Mouse (Mus musculus): ENCODE results near the gene Tmem240.
A peak's percentile ranks its signal among the peaks of the same experiment; 100 is the strongest.
"Not testable (repeated sequence)": the region's sequence is repeated elsewhere in the genome, so short reads cannot be mapped to it uniquely, and the experiment has no call there.

Gene Tmem240

DNA sequence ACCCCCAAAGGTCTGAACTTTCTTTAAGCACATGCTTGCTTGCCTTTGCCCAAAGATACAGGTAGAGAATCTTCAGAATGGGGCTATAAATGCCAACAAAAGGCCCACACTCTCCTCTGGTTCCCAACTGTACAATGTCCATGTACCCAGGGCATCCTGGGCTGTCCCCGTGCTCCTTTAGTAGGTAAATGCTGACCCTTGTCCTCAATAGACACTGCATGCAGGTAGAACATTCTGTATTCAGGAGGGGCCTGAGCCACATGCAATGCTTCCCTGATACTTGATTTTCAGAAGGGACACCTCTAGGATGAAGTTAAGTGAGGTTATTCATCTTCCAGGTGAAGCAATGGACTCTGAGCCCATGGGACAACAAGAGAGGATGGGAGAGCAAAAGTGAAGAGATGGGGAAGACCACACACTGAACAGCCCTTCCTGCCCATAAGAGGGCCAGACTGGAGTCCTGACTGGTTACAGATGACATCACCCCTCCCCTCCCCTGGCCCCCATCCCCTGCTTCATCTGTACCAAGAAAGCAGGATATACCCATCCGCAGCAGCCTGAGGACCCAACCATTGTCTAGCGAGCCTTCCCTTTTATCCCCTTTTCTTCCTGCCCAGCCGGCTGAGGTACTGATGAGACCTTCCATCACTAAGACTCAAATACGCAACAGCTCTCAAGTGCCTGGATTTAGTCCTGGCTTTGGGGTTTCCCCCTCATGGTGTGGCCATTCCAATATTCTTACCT lies 38.9 kb downstream of the Tmem240 start:
- no peak for DNase-seq

DNA sequence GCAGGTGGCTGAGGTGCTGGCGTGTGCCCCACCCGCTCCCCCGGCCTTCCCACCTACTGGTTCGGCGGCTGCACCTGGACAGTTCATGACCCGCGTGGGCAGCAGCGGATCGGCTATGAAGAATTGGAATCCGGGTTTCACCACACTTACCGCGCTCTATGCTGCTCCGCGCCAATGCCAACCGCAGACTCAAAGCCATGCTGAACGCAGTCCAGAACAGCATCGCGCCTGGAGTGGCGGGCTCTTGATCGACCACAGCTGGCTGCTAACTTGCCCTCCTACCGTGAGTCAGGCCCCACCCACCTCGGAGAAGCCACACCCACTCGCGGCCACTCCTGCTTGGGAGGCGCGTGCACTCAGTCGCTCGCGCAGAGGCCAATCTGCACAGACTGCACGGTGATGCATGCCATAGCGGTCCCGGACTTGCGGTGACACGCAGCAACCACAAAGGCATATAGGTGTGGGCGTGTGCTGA lies 39.7 kb downstream of the Tmem240 start, which contains the start of gene Vwa1:
TSS of gene Vwa1 (minus strand) at position 419 of the 475 bp plus-strand sequence.
- peak; percentile 87 for DNase-seq

DNA sequence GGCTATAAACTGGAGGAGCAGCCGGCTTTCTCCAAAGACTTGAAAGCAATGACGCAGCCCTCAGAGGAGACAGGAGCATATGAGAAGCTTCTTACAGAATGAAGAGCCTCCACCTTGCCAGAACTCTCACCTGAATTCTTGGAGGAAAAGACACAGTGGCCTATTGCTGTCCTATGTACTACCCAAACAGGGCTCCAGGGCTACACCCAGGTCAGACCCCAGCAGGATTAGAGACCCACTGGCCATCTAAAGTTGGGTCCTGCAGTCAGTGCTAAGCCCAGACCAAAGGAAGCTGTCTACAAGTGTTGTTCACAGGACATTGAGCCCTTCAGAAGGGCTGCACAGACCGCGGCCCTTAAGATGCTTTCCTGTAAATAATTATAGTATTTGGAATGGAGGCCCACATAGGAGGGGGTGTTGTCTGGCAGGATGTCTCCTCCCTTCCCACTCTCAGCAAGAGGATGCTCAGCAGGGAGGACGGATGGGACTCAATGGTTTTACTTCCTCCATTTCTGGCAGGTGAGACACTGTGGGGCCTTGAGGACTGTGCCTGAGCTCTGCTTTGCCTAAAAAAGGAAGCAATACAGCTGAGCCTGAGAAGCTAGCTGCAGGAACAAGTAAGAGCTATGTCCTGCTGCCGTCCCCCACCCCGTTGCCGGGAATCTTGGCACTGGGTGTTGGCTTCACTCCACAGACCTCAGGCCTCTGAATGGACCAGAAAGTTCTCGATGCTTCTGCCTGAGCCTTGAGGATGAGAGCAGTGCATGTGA lies 40.6 kb downstream of the Tmem240 start:
- DNase-seq: no peak

DNA sequence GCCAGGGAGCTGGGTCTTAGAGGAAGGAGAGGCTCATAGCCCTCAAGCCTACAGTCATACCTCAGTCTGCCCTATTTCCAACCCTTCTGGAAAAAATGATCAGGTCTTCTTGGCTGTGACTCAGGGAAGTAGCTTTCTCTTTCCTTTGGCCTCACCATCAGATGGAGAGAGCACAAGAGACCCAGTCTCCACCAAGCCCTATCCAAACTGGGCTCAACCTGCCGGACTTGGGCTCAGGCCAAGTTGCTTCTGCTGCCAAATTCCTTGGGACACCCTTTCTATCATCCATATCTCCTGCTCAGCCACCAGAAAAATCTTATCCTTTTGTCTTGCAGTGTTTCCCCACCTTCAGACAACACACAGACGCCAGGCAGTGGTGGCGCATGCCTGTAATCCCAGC lies 41.3 kb downstream of the Tmem240 start:
- no peak for DNase-seq

DNA sequence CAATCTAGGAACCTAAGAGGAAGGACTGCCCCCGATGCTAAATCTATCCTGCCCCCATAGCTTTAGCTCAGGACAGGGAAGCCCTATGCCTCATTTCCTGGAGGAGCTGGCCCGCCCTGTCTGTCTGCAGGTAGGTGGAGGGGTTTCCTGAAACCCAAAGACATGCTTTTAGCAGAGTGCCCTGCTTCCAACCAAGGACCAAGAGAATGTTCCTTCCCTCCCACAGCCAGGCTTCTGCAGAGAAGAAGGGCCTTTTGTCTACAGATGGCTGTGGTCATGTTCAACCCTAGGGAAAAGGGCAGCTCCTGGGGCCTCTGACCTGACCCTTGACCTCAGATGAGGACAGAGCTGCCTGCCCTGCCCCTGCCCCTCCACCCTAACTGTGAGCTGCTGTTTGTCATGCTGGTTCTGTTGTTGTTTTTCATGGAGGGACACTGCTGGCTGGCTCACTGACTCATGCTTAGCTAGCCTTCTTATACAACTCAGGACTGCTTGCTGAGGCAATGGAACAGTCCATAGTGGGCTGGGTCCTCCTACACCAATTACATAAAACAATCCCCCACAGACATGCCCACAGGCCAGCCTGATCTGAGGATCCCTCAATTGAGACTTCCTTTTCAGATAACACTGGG lies 42.2 kb downstream of the Tmem240 start:
- no peak for DNase-seq

DNA sequence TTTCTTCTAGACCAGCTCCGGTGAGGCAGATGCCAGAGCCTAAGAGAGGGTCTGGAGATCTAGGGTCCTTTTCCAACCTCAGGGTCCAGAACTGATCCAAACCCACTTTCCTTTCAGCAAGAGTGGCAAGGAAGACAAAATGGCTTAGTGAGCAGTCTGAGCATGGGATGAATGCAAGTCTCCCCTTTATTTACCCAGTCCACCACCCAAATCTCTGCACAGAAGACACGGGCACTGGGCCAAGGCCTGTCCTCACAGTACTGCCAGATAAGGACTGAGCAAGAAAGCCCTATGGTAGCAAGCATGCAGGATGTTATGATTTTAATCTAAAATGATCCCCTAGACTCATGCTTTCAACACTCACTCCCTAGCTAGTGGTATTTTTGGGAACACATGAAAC lies 43.2 kb downstream of the Tmem240 start:
- no peak for DNase-seq

DNA sequence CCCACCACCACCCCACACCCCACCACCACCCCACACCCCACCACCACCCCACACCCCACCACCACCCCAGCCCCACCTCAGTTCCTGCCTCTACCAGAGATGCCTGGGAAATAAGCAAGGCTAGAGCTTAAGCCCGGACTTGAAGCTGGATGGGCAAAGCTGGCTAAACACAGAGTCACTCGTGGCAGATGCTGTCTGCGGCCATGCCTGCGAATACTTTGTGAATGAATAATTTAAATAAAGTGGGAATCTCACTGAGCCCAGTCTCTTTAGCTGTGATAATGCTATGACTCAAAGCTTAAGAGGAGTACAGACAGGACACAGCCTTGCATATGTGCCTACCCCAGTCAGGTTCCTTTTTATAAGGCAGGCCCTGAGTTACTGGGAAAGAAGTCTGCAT lies 44.9 kb downstream of the Tmem240 start:
- no peak for DNase-seq

DNA sequence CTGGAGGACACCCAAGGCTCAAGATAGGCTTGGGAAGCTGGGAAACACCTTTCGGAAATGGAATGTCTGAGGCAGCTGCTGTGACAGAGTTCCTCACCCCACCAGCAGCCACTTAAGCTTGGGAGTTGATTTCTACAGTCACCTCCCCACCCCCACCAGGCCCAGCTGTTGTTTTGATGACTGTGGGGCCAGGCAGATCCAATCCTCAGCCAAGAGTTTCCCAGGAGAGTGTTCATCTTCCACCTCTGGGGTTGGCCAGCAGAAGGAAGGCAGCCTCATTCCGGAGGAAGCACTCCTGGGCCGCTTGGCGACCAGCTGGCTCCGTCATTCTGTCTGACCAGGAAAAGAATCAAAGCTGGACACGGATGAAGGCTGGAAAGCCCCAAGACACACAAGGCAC lies 46.3 kb downstream of the Tmem240 start:
- DNase-seq: peak; percentile 34

DNA sequence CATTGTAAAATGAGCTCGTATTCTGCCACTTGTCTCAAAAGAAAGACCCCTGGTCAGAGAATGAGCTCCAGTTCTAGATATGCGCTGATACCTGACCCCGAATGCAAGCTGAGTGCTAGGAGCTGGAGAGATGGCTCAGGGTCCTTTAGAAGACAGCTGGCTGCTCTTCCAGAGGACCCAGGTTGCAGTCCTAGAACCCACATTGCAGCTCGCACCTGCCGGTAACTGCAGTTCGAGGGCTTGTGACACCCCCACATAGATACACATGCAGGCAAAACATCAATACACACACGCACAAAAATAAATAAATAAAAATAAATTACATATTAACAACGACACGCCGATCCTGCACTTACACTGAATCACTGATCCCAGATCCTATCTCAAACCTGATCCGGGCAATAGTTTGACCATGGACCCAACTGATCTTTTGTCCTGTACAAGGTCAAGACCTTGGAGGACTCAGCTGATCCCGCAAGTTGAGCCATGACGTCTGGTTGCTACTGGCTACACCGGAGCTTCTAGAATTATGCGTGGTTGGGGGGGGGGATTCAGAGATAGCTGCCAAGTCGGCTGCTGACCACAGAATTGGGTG lies 49.0 kb downstream of the Tmem240 start:
- no peak for DNase-seq

DNA sequence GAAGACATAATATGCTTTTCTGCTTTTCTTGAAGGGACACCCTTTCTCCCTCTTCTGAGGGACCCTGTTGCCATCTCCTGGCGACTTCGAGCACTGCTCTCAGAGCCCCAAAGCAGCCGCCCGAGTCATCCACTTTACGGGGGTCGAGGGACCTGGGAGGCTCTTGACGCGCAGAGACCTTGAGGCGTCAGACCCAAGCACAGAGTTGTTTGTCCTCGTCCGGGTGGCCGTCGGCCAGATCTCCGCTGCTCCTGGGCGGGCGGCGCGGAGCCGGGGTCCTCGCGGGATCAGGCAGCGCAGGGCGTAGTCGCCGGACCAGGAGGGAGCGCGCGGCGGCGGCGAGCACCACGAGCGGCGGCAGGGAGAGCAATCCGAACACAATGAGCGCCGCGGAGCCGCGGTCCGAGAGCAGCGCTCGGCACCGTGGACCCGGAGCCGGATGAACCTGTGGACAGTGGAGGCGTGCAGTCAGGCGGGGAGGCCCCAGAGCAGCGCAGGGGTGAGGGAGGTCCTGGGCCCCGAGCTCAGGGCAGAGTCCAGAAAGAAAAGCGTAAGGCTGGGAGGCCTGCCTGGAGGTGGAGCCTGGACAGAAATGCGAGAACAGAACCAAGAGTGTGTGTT lies 49.6 kb downstream of the Tmem240 start:
- peak; percentile 90 for DNase-seq

DNA sequence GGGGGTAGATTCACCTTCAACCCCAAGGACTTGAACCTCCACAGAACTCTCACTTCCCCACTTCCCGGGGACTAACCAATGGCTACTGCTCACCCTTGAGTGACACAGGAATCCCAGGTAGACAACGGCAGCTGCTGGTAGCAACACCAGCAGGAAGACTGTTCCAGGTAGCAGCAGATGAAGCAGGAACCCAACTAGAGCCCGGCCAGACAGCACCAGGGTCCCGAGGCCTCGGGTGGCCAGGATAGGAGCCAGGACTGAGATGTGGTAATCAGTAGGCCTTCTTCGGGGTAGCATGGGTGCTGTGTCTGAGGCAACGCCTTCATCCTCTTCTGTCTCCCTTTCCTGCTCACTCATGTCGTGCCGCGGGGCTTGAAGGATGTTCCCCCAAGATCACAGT lies 50.6 kb downstream of the Tmem240 start:
- DNase-seq: no peak

DNA sequence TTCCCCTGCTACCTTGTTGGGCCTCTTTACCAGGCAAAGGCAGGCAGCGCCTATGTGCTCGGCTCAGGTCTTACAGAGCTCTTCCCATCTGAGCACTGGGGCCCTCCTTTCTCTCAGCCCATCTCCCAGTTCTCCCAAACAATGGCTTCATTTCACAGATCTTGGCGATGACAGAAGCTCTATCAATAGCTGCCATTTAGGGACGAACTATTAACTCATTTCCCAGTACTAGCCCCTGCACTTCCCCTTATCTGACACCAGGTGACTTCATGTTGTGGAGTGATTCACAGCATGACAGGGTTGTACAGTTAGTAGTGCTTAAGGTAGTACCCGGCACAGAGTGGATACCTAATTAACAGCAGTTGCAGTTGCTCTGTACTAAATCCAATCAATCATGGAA lies 51.2 kb downstream of the Tmem240 start, which contains the start of gene Tmem88b:
TSS of gene Tmem88b (minus strand) at position 56 of the 400 bp plus-strand sequence.
- DNase-seq: no peak

DNA sequence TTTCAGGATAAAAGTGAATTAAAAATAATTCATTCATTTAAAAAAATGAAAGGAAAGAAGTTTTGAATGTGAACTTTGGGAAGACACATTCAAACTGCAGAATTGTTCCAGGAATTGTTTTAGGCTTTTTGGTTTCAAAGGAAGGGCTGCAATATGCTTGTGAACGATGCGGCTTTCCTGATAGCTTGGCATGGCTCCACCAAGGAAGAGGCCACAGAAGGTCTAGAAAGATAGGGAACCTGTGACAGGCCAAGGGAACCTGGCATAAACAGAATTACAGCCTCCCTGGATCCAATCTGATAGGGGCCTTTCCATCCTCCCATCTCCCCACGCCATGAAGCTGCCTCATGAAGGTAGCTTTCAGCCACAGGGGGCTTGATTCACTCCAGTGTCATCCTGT lies 53.7 kb downstream of the Tmem240 start:
- no peak for DNase-seq

DNA sequence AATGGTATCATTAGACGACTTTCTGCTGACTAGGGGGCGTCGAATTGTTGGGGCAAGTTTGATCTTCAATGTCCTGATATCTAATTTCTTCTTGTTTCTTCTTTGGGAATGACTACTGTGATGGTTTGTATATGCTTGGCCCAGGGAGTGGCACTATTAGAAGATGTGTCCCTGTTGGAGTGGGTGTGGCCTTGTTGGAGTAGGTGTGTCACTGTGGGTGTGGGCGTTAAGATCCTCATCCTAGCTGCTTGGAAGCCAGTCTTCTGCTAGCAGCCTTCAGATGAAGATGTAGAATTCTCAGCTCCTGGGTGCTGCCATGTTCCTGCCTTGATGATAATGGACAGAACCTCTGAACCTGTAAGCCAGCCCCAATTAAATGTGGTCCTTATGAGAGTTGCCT lies 54.2 kb downstream of the Tmem240 start:
- not testable (repeated sequence) for DNase-seq

DNA sequence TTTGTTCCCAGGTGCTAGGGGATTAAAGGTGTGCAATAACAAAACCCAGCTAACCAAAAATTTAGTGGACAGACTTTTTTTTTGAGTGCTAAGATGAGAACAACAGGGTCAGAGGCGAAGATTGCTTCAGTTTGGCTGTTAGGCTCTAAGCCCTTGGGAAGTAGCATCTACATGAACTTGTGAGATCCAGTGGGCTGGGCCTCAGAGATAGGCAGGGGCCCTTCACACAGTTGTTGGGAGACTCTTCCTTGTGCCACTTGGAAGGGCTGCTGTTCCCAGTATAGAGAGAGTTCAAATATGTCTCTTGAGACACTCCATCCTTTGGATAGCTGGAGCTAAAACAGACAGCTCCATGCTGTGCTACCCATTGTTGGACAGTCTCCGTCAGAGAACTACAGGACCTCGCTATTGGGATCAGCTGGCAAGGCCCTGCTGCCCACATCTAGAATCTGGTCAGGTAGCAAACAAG lies 55.5 kb downstream of the Tmem240 start, which contains the start of gene Ankrd65:
TSS of gene Ankrd65 (plus strand) at position 419 of the 469 bp plus-strand sequence.
- no peak for DNase-seq
